Mouse (Mus musculus) macrophage (primary cell): Measurements from ENCODE around the gene Tbpl1. TPM values are rescaled to one million over a fixed set of nuclear protein-coding genes. Genes with fewer than 3 reads are reported as not detected.

Experiments
- H3K27ac ChIP-seq: fragments of 350-480 bp; formaldehyde crosslinking; 2 replicates; pipeline ENCODE4 v1.9.0; 2021
- H3K36me3 ChIP-seq: fragments of 350-480 bp; formaldehyde crosslinking; 2 replicates; pipeline ENCODE4 v1.9.0; 2021; ENCODE audit errors: inconsistent target
- H3K4me3 ChIP-seq: fragments of 350-480 bp; formaldehyde crosslinking; 2 replicates; pipeline ENCODE4 v1.9.0; 2021; ENCODE audit errors: inconsistent target
- H3K79me2 ChIP-seq: fragments of 350-480 bp; formaldehyde crosslinking; 2 replicates; pipeline ENCODE4 v1.9.0; 2021; ENCODE audit errors: inconsistent target
- WGBS: methylation state at CpG from one replicate; pipeline ENCODE4 v1.1.7; 2026; ENCODE audit warnings: inconsistent platforms; ENCODE audit not compliant: missing documents; 5-methylcytosine and 5-hydroxymethylcytosine counted together
- polyA plus RNA-seq: library from polyadenylated mRNA; stranded (reverse); fragments of 250-400 nt; gene quantifications from 3 replicates; pipeline ENCODE4 v1.2.4, GENCODE M21; 2018; ENCODE audit warnings: inconsistent platforms

Gene Tbpl1
- polyA plus RNA-seq, 1 experiment from 2014 or later, result 18.3 TPM

GRCm38 (mm10) chr10:22728257-22728656, 3.5 kb downstream of the Tbpl1 start:
- H3K4me3 ChIP-seq, result no peak overlapping the region
- 100% methylated on average over 1 of the region's 1 CpGs for WGBS
- no peak overlapping the region for H3K27ac ChIP-seq
- no peaks in the 10 kb centered on the region for H3K36me3 ChIP-seq
- H3K79me2 ChIP-seq, result peaks cover 75% of the 10 kb centered on the region

DNA sequence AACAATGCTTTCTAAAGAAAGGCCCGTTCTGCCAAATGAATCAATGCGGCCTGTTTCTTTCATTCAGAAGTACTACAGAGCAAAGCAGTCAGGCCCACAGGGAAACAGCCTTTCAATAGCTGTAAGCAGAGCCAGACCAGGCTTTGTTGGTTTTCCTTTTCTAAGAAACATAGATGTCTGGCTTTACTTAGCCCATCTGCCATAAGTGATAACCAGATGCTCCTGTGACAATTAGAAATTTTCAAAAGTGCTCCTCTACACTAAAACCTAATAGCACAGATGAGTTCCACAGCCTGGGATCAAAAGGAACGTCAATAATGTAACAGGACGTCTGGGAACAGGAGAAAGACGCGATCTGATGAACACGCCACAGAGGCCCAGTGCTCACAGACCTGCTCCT, 5.4 kb downstream of the Tbpl1 start:
- WGBS, result 100% methylated on average over 6 of the region's 7 CpGs
- Histone ChIP-seq H3K4me3 (no peak overlapping the region), H3K79me2 (peaks cover 94% of the 10 kb centered on the region), H3K36me3 (no peaks in the 10 kb centered on the region), H3K27ac (no peak overlapping the region)

DNA sequence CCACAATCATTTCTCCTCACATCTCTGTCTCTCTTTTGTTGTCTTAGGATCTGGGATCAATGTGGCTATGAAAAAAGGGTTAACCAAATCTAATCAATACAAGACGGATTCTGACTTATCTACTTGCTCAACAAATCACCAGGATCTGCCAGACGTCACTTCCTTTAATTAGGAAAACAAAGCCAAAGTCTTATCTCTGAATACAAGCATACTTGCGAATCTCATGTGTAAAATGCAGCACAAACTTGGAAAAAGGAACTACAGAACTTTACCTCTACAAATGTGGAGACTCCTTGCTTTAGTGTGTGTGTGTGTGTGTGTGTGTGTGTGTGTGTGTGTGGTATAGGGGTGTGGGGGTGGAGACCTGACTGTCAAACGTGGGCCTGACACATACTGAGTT, 6.6 kb downstream of the Tbpl1 start:
- Histone ChIP-seq H3K36me3 (no peaks in the 10 kb centered on the region), H3K27ac (no peak overlapping the region), H3K79me2 (peaks cover 100% of the 10 kb centered on the region), H3K4me3 (no peak overlapping the region)
- WGBS, result 63% methylated on average over 4 of the region's 4 CpGs

DNA sequence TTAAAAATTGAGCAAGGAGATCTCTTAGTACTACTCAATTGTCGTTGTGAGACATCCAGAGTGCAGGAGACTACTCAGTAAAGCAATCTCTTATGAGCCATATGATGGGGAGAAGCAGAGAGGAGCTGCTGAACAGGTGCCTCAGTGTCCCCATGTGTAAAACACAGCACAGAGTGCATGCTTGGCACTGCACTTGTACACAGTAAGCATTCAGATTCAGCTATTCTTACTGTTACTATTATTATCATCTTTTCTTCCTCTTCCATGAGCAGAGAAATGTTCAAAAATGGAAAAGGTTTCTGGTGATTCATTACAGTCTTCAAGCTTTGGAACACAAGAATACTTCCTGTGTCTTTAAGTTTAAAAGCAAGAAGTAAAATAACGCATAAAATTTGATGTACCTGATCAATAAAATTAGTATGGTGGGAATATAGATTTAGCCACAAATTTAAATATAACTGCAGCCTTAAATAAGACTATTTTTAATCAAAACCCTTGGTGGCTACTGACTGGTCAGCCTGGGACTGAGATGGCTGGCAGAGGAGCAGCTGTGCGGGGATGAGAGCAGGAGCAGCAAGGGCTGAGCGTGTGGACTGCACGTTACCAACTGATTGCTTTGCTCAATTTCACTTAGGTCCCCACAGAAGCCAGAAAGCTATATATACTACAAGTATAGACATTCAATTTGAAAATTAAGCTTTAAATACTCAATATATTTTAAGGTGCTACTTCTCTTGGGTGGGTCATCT, 10.8 kb downstream of the Tbpl1 start:
- WGBS, result 89% methylated on average over 5 of the region's 5 CpGs
- Histone ChIP-seq H3K79me2 (peaks cover 100% of the 10 kb centered on the region), H3K27ac (peak overlapping the region; percentile 50), H3K36me3 (no peaks in the 10 kb centered on the region), H3K4me3 (no peak overlapping the region)

- no peaks in the 10 kb centered on the region for H3K36me3 ChIP-seq
- 44% methylated on average over 4 of the region's 4 CpGs for WGBS
- peaks cover 100% of the 10 kb centered on the region for H3K79me2 ChIP-seq
- no peak overlapping the region for H3K27ac ChIP-seq
- no peak overlapping the region for H3K4me3 ChIP-seq
Observed at GRCm38 (mm10) chr10:22718475-22718874, 13.3 kb downstream of the Tbpl1 start.

DNA sequence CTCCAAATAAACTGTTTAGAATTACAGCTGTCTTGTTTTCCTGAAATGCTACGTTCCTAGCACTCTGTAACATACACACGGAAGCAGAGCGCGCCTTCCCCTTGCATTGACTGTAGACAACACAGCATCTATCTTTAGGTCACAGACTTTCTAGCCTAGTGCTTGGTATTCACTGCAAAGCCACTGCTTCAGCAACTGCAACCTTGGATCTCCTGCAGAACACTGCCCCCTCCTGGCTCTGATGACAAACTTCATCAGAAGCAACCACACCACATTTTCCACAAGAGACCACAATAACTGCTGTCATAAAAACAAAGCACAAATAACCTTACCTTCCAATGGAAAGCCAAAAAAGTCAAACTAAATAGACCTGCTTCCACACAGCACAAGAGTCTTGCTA, 17.2 kb downstream of the Tbpl1 start:
- WGBS, result 68% methylated on average over 4 of the region's 4 CpGs
- H3K27ac ChIP-seq, result no peak overlapping the region
- peaks cover 16% of the 10 kb centered on the region; the same call in 1 of the 2 replicates for H3K36me3 ChIP-seq
- H3K4me3 ChIP-seq, result no peak overlapping the region
- H3K79me2 ChIP-seq, result peaks cover 96% of the 10 kb centered on the region

- H3K27ac ChIP-seq, result no peak overlapping the region
- no peak overlapping the region for H3K4me3 ChIP-seq
- peaks cover 81% of the 10 kb centered on the region for H3K79me2 ChIP-seq
- 80% methylated on average over 2 of the region's 2 CpGs for WGBS
- H3K36me3 ChIP-seq, result peaks cover 31% of the 10 kb centered on the region
Observed at GRCm38 (mm10) chr10:22712955-22713354, 18.8 kb downstream of the Tbpl1 start.

DNA sequence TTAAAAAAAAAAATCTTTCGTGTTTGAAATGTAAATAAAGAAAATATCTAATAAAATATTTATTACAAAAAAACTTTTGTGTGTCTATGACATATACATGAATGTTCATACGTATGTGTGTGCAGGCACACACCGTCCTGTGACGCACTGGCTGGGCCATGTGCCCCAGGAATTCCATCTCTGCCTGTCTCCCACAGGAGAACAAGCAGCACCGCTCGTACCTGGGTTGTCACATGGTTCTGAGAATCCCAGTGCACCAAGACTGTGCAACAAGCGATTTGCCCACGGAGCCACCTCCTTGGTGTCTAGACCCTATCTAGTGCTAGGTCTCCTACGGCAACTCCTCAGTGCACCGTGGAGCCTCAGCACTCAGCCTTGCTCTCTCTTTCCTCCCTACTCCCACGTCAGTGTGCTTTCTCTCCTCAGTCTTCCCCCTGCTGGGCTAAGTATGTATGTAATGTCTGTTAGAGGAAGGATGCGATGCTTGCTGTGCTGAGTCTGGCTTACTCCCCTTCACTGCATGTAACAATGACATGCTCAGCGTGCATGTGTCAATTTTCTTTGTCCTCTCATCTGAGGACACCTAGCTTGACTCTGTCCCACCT, 21.5 kb downstream of the Tbpl1 start:
- H3K4me3 ChIP-seq, result no peak overlapping the region
- H3K79me2 ChIP-seq, result peaks cover 54% of the 10 kb centered on the region
- no peak overlapping the region for H3K27ac ChIP-seq
- peaks cover 57% of the 10 kb centered on the region for H3K36me3 ChIP-seq
- WGBS, result 98% methylated on average over 13 of the region's 13 CpGs

- Histone ChIP-seq H3K27ac (no peak overlapping the region), H3K36me3 (peaks cover 67% of the 10 kb centered on the region), H3K4me3 (no peak overlapping the region), H3K79me2 (peaks cover 34% of the 10 kb centered on the region)
- 95% methylated on average over 7 of the region's 7 CpGs for WGBS
Observed at GRCm38 (mm10) chr10:22708190-22708843, 23.4 kb downstream of the Tbpl1 start.

DNA sequence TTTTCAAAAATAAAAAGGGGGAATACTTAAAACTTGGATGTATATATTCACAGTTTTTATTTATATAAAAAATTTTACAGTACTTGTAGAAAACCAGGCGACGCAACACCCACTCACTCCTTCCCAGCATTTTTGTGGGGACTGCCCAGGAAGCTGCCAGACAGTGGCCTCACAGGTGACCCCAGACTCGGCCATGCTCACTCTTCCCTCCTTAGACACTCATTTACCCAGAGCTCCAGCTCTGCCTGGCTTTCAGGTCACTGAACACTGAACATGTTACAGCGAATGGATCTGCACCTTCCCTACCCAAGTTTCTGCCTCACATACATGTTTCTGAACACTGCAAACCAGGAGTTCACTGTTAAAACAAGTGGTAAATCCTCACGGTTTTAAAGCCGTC, 27.9 kb downstream of the Tbpl1 start:
- 92% methylated on average over 6 of the region's 6 CpGs for WGBS
- Histone ChIP-seq H3K79me2 (no peaks in the 10 kb centered on the region), H3K4me3 (no peak overlapping the region), H3K27ac (no peak overlapping the region), H3K36me3 (peaks cover 45% of the 10 kb centered on the region)

DNA sequence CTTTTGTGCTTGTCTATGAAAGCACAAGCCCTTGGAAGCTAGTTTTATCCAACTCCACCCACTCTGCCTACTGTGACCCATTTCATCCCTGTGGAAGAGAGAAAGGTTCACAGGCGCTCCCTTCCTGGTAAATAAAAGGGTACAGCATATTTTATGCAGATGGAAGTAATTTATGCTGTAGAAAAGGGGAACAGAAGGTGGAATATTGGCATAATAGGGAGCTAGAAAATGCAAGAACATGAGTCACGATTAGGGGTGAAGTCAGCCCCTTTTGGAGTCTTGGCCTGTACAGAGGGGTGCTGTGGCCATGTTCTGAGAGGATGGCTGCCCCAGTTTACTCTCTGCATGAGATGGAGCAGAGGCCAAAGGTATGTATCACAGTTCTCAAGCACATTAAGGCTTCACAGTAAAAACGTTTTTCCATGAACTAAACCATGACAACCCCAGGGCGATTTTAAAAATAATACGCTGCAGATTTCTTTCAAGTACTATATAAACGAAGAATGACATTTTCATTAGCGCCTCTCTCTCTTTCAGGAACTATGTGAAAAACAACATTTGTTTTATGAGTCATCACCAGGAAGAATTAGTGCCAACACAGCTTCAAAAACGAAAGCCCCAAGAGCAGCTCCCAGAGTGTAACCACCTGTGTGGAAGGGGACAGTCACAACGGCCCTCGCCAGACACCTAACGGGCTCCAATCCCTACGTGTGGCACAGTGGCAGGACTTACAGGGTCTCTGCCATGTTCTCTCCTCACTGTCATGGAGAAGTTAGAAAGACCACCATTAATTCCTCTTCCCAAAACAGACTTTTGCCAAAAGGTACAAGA, 30.0 kb downstream of the Tbpl1 start:
- Histone ChIP-seq H3K36me3 (peaks cover 24% of the 10 kb centered on the region), H3K79me2 (no peaks in the 10 kb centered on the region), H3K4me3 (no peak overlapping the region), H3K27ac (peak overlapping the region; percentile 5; the same call in 1 of the 2 replicates)
- WGBS, result 88% methylated on average over 12 of the region's 12 CpGs

DNA sequence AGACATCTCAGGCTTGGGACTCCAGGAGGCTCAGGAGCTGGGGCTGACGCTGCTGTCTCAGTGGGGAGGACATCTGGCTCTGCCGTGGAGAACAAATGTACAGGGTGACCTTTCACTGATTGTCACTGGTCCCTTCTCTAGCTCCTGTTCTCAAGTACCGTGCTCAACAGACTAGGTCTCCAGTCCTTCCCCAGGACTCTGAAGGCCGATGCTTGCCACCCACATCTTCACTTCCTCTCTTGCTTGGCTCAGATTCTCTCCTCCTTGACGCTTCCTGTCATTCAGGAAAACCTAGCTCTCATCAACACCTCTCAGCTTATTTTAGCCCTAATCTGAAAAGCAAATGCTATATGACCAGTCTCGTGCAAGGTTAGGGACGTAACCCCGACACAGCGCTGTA, 31.0 kb downstream of the Tbpl1 start:
- 49% methylated on average over 9 of the region's 9 CpGs for WGBS
- Histone ChIP-seq H3K79me2 (no peaks in the 10 kb centered on the region), H3K36me3 (peaks cover 15% of the 10 kb centered on the region), H3K27ac (no peak overlapping the region), H3K4me3 (no peak overlapping the region)

GRCm38 (mm10) chr10:22699487-22700335, 32.0 kb downstream of the Tbpl1 start:
- no peak overlapping the region for H3K27ac ChIP-seq
- no peaks in the 10 kb centered on the region for H3K79me2 ChIP-seq
- H3K4me3 ChIP-seq, result no peak overlapping the region
- 56% methylated on average over 19 of the region's 19 CpGs for WGBS
- H3K36me3 ChIP-seq, result peaks cover 6% of the 10 kb centered on the region
